Mouse (Mus musculus): ENCODE results near the gene Gm10130. TPM values are rescaled to one million over a fixed set of nuclear protein-coding genes. Genes with fewer than 3 reads are reported as not detected.
"Not testable (repeated sequence)": the region's sequence is repeated elsewhere in the genome, so short reads cannot be mapped to it uniquely, and the experiment has no call there.

Gm10130 gene
- not detected in 2 replicates for polyA plus RNA-seq (2012; rRNA removed)

DNA sequence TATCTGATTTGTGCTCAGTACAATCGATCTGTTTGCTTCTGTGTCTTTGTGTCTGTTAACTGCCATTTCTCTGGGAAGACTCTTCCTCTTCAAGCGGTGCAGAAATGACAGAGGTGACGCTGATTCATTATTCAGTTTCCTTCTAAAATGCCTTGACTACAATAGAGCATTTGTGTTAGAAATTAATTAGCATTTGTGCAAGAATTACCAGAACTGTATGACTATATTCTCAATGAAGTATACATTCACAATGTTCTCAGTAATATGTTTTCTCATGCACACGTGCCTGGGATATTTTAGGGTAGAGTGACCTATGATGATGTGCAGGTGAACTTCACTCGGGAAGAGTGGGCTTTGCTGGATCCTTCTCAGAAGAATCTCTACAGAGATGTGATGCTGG, at the start of gene Gm10130:
Gene Gm10130 (plus strand): TSS at position 301 of the 400 bp plus-strand sequence.
- Histone ChIP-seq H3K4me1 (ENCODE audit: control insufficient read depth, insufficient read depth, insufficient read length, low read length) (no peaks in the 10 kb centered on the region), H3K4me3 (ENCODE audit: low read depth, low read length) (no peak within 1 kb of the TSS), H3K27ac (ENCODE audit: insufficient read depth, low read depth, low read length) (no peak within 1 kb of the TSS), H3K27me3 (ENCODE audit: control insufficient read depth, insufficient read depth, low read length) (no peaks in the 10 kb centered on the region), H3K36me3 (ENCODE audit: control insufficient read depth, insufficient read depth, low read length) (peaks cover 14% of the 10 kb centered on the region)
- TF ChIP-seq CTCF (IDR thresholded peaks at IDR 0.05; ENCODE audit: extremely low read depth, insufficient read length, insufficient replicate concordance, low read depth, low read length) (no peak), POLR2A (IDR thresholded peaks at IDR 0.05; ENCODE audit: low read depth, low read length) (no peak)
- 95% methylated on average over 5 of the region's 5 CpGs for WGBS

- Histone ChIP-seq H3K27ac (ENCODE audit: insufficient read depth, low read depth, low read length) (no peak overlapping the region), H3K27me3 (ENCODE audit: control insufficient read depth, insufficient read depth, low read length) (no peaks in the 10 kb centered on the region), H3K36me3 (ENCODE audit: control insufficient read depth, insufficient read depth, low read length) (no peaks in the 10 kb centered on the region), H3K4me3 (ENCODE audit: low read depth, low read length) (no peak overlapping the region), H3K4me1 (ENCODE audit: control insufficient read depth, insufficient read depth, insufficient read length, low read length) (no peaks in the 10 kb centered on the region)
- TF ChIP-seq CTCF (IDR thresholded peaks at IDR 0.05; ENCODE audit: extremely low read depth, insufficient read length, insufficient replicate concordance, low read depth, low read length) (no peak), POLR2A (IDR thresholded peaks at IDR 0.05; ENCODE audit: low read depth, low read length) (no peak)
- WGBS = 65% methylated on average over 6 of the region's 6 CpGs
Measured at GRCm38 (mm10) chr2:150293669-150294068, 29.8 kb upstream of the Gm10130 start.

- Histone ChIP-seq H3K36me3 (ENCODE audit: control insufficient read depth, insufficient read depth, low read length) (no peaks in the 10 kb centered on the region), H3K27me3 (ENCODE audit: control insufficient read depth, insufficient read depth, low read length) (no peaks in the 10 kb centered on the region), H3K27ac (ENCODE audit: insufficient read depth, low read depth, low read length) (no peak overlapping the region), H3K4me1 (ENCODE audit: control insufficient read depth, insufficient read depth, insufficient read length, low read length) (no peaks in the 10 kb centered on the region; the same call in 1 of the 2 replicates), H3K4me3 (ENCODE audit: low read depth, low read length) (no peak overlapping the region)
- TF ChIP-seq POLR2A (IDR thresholded peaks at IDR 0.05; ENCODE audit: low read depth, low read length) = no peak
- no peak for TF ChIP-seq CTCF (IDR thresholded peaks at IDR 0.05; ENCODE audit: extremely low read depth, insufficient read length, insufficient replicate concordance, low read depth, low read length)
- 16% methylated on average over 1 of the region's 1 CpGs for WGBS
Measured at GRCm38 (mm10) chr2:150299096-150299495, 24.4 kb upstream of the Gm10130 start.

DNA sequence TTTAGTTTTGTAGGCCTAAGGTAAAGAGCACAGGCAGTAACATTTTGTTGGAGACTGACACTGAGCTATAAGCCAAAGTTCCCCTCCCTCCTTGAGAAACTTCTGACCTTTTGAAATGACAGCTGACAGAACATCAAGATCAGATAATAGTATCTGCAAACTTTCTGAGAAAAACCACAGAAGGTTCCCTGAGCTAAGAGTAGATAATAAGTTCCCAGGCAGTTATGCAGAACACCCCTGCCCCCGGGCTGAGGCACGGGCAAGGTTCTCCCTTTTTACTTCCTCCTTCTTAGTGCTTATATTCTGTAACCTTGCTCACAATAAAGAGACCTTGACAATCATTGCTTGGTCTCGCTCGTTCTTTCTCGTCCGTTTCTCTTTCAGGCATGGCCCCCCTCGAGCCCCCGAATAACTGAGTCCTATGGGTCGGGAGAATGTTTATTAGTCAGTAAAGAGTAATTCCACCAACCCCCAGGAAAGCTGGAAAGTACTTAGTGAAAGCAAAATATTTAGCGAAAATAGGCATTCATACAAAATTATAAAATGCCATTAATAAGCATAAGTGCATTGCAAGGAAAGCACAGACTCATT, 16.2 kb upstream of the Gm10130 start:
- Histone ChIP-seq H3K4me1 (ENCODE audit: control insufficient read depth, insufficient read depth, insufficient read length, low read length) (no peaks in the 10 kb centered on the region; the same call in 1 of the 2 replicates), H3K27me3 (ENCODE audit: control insufficient read depth, insufficient read depth, low read length) (no peaks in the 10 kb centered on the region), H3K36me3 (ENCODE audit: control insufficient read depth, insufficient read depth, low read length) (no peaks in the 10 kb centered on the region), H3K27ac (ENCODE audit: insufficient read depth, low read depth, low read length) (peak overlapping the region; percentile 39), H3K4me3 (ENCODE audit: low read depth, low read length) (no peak overlapping the region)
- TF ChIP-seq POLR2A (IDR thresholded peaks at IDR 0.05; ENCODE audit: low read depth, low read length) (no peak), CTCF (IDR thresholded peaks at IDR 0.05; ENCODE audit: extremely low read depth, insufficient read length, insufficient replicate concordance, low read depth, low read length) (no peak)
- 69% methylated on average over 10 of the region's 10 CpGs for WGBS

GRCm38 (mm10) chr2:150310952-150311884, 12.3 kb upstream of the Gm10130 start:
- H3K27me3 ChIP-seq (ENCODE audit: control insufficient read depth, insufficient read depth, low read length); H3K4me1 ChIP-seq (ENCODE audit: control insufficient read depth, insufficient read depth, insufficient read length, low read length); H3K36me3 ChIP-seq (ENCODE audit: control insufficient read depth, insufficient read depth, low read length): not testable (repeated sequence)
- 3% methylated on average over 19 of the region's 19 CpGs for whole genome bisulfite sequencing
- H3K27ac ChIP-seq (ENCODE audit: insufficient read depth, low read depth, low read length) = peak overlapping the region; percentile 33
- H3K4me3 ChIP-seq (ENCODE audit: low read depth, low read length) = peak overlapping the region; percentile 96
- TF ChIP-seq POLR2A (IDR thresholded peaks at IDR 0.05; ENCODE audit: low read depth, low read length) = peak; percentile 16; the same call in 1 of the 2 replicates

- Histone ChIP-seq H3K4me1 (ENCODE audit: control insufficient read depth, insufficient read depth, insufficient read length, low read length) (no peaks in the 10 kb centered on the region), H3K27ac (ENCODE audit: insufficient read depth, low read depth, low read length) (no peak overlapping the region), H3K27me3 (ENCODE audit: control insufficient read depth, insufficient read depth, low read length) (no peaks in the 10 kb centered on the region), H3K36me3 (ENCODE audit: control insufficient read depth, insufficient read depth, low read length) (0 out of 2 replicates have a peak, but pooled peaks cover 2% of the 10 kb centered on the region), H3K4me3 (ENCODE audit: low read depth, low read length) (no peak overlapping the region)
- TF ChIP-seq POLR2A (IDR thresholded peaks at IDR 0.05; ENCODE audit: low read depth, low read length) = no peak
Measured at GRCm38 (mm10) chr2:150316140-150316539, 7.4 kb upstream of the Gm10130 start.

DNA sequence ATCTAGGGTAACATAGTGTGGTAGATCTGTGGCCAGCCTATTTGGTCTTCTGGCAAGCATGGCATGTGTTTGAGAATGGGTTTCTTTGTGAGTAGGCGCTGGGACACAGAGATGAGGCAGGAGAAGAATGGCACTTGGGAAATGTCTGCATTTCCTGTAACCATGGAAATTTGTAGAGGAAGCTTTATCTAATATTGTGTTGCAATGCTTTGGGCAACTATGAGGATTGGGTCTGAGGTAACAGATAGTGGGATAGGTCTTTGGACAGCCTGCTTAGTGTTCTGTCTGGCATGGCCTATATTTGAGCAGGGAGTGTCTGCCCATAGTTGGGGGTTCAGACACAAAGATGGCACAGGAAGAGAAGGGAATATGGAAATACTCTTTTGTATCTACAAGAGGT, 4.5 kb upstream of the Gm10130 start:
- Histone ChIP-seq H3K4me1 (ENCODE audit: control insufficient read depth, insufficient read depth, insufficient read length, low read length) (no peaks in the 10 kb centered on the region), H3K4me3 (ENCODE audit: low read depth, low read length) (no peak overlapping the region)
- WGBS = 93% methylated on average over 1 of the region's 1 CpGs

GRCm38 (mm10) chr2:150357136-150357535, 33.6 kb downstream of the Gm10130 start:
- not testable (repeated sequence) for H3K4me3 ChIP-seq (ENCODE audit: low read depth, low read length); H3K36me3 ChIP-seq (ENCODE audit: control insufficient read depth, insufficient read depth, low read length); H3K27me3 ChIP-seq (ENCODE audit: control insufficient read depth, insufficient read depth, low read length); H3K27ac ChIP-seq (ENCODE audit: insufficient read depth, low read depth, low read length); H3K4me1 ChIP-seq (ENCODE audit: control insufficient read depth, insufficient read depth, insufficient read length, low read length)

More for the DNA sequence above, 4.5 kb upstream of the Gm10130 start:
- H3K27me3 ChIP-seq (ENCODE audit: control insufficient read depth, insufficient read depth, low read length) = no peaks in the 10 kb centered on the region
- no peak overlapping the region for H3K27ac ChIP-seq (ENCODE audit: insufficient read depth, low read depth, low read length)
- TF ChIP-seq POLR2A (IDR thresholded peaks at IDR 0.05; ENCODE audit: low read depth, low read length) (no peak), CTCF (IDR thresholded peaks at IDR 0.05; ENCODE audit: extremely low read depth, insufficient read length, insufficient replicate concordance, low read depth, low read length) (no peak)
- peaks cover 3% of the 10 kb centered on the region; the same call in 1 of the 2 replicates for H3K36me3 ChIP-seq (ENCODE audit: control insufficient read depth, insufficient read depth, low read length)

DNA sequence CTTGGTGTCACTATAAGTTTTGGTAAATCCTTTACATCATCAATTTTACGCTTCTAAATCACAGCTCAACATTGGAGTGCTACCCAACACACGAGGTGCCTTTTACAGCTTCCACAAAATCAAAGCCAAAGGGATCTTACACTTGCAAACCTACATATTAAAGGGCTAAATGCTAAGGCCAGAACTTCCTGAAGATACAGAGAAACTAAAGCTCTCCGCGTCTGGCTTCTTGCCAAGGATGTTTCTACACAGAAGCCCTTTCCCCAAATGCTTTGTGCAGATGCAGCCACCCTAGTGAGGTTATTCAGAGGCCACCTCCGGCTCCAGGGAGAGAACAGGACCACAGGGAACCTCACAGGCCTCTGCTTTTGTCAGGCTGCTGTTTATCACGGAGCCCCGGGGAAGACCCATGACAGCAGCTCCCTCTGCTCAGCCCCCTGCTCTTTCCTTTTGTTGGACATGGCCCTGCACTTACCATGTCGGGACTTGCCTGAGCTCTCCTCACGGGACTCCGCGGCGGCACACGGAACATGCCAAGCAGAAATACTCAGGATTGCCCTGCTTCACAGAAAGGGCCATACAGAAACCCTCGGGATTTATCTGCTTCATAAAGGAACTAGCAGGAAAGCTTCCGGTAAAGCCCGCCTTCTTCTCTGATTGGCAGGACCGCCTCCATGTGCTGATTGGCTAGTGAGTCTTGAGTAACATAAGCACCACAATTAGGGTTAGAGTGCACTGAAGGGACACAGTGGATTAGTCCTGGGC, 38.8 kb downstream of the Gm10130 start, which contains the start of gene 3300002I08Rik:
Gene 3300002I08Rik (minus strand): TSS at position 653 of the 765 bp plus-strand sequence.
- 4% methylated on average over 17 of the region's 17 CpGs for WGBS
- peak within 1 kb of the TSS; percentile 64 for H3K27ac ChIP-seq (ENCODE audit: insufficient read depth, low read depth, low read length)
- peak within 1 kb of the TSS; percentile 94 for H3K4me3 ChIP-seq (ENCODE audit: low read depth, low read length)
- H3K36me3 ChIP-seq (ENCODE audit: control insufficient read depth, insufficient read depth, low read length); H3K4me1 ChIP-seq (ENCODE audit: control insufficient read depth, insufficient read depth, insufficient read length, low read length); H3K27me3 ChIP-seq (ENCODE audit: control insufficient read depth, insufficient read depth, low read length): not testable (repeated sequence)

Measured in small intestine, adult 2 months (tissue).